Mouse (Mus musculus): ENCODE measurements around the gene Rps27.
A peak's percentile ranks its signal among the peaks of the same experiment; 100 is the strongest.
"Not testable (repeated sequence)": the region's sequence is repeated elsewhere in the genome, so short reads cannot be mapped to it uniquely, and the experiment has no call there.

The Rps27 gene

GRCm38 (mm10) chr3:90213377-90213866 lies at the start of gene Rps27, which contains the start of gene Rab13:
TSS of gene Rps27 (minus strand) at chr3:90213651.
TSS of gene Rab13 (plus strand) at chr3:90213695.
- peak; percentile 87 for DNase-seq

DNA sequence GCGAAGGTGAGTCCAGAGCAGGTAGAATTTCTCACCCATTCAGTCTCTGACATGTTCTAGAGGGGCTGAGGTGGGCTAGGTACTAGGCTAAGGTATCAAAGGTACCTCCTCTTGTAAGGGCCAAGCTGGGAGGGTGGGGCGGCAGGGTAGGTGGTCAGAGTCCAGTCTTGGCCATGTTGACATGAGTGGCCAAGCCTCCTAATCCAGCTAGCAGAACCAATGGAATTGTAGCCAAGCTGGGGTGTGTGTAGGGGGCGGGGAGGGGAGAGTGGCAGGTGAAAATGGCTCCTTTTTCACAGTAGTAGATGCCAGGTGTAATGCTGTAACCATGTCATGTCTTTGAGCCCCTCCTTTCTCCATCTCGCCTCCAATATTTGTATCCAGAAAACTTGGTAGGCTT lies 45.1 kb upstream of the Rps27 start:
- DNase-seq = no peak

GRCm38 (mm10) chr3:90256731-90257530 lies 43.5 kb upstream of the Rps27 start:
- DNase-seq = no peak

- no peak for DNase-seq
Observed at GRCm38 (mm10) chr3:90255784-90256353, 42.4 kb upstream of the Rps27 start.

DNA sequence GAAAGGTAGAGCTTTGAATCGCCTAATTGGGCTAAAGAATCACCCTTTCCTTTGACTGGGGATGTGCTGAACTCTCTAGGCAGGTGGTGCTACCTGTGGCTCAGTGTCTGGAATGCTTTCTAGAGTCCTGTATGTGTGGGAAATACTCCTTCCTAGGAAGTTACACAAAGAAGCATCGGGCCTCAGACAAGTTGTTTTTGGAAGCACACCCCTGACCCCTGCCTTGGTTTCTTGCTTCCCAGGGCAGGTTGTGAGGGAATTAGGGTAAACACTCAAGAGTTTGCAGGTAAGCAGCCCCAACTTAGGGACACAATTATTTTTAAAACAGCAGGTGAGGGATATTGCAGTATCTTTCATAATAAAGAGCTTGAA lies 41.7 kb upstream of the Rps27 start:
- DNase-seq = no peak

DNA sequence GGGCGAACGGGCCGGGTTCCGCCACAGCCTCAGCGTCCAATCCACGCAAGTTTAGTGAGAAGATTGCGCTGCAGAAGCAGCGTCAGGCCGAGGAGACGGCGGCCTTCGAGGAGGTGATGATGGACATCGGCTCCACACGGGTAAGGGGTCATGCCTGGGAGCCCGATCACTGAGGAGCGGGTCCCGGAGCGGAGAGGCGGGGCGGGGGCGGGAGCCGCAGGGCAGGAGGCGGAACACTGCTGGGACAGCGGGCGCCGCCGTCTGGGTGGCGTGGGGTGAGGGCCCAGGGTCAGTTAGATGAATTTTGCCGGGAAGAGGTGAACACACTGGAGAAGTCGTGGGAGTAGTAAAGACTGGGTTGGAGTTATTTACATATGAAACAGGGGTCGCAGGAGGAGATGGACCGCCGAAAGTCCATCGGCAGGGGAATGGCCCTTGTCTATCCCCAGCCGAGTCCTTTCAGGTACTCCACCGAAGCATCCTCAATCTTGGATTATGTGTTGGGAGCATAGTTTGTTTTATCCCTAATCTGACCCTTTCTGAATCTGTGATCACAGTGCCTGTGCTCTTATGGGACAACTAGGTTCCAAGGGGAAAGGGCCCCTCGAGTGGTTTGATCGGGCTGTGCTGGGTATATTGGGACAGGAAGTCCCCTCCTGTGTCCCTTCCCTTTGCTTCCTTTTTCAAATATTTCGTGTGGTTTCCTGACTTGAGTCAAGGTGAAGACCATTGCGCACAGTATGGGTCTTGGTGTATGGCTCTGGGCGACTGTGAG lies 41.2 kb upstream of the Rps27 start:
- no peak for DNase-seq

GRCm38 (mm10) chr3:90253653-90254418 lies 40.4 kb upstream of the Rps27 start, which contains the start of gene Crtc2:
TSS of gene Crtc2 (plus strand) at chr3:90254163.
- DNase-seq = peak; percentile 95

DNA sequence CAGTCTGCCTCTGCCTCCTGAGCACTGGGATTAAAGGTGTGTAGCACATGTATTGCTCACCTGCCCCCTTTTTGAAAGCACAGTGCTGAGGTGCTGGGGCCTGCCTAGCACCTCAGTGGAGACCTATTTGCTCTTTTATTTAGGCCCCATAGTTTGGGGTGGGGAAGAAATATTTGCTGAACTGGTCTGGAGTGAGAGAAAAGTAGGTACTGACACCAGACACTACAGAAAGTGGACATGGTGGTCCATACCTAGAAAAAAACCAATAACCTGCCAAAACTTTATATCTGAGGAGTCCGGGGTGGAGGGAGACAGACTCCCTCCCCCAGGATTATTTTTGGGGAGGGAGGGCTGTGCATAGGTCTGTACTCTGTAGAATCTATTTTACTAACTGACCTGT lies 39.7 kb upstream of the Rps27 start:
- DNase-seq = not testable (repeated sequence)

- DNase-seq = not testable (repeated sequence)
Observed at GRCm38 (mm10) chr3:90252659-90253058, 39.2 kb upstream of the Rps27 start.

- not testable (repeated sequence) for DNase-seq
Observed at GRCm38 (mm10) chr3:90251731-90252226, 38.3 kb upstream of the Rps27 start.

DNA sequence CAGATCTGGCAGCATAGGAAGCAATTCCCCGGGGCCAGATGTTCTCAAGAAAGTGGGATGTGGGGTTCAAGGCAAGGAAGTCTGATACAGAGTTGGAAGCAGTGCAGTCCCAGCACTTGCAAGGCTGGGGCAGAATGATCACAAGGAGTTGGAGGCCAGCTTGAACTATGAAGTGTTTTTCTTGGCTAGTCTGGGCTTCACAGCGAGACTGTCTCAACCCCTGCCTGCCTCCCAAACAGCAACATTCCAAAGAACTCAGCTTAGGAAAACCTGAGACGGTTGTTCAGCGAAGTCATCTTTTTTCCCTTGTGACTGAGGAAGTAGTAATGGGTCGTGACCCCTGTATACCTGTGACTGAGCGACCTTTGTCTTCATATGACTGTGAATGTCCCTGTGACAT lies 37.3 kb upstream of the Rps27 start:
- DNase-seq = no peak

DNA sequence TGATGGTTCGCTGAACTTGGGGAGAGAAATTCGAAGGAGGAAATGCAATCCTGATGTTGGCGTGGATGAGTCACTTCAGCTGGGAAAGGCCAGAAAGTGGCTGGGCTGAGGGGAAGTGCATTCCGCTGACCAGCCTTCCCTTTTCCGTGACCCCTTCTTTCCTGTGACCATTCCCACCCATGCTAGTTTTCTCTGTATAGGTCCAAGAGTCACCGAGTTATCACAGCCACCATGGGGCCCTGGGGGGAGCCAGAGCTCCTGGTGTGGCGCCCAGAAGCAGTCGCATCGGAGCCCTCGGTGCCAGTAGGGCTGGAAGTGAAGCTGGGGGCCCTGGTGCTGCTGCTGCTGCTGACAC lies 35.3 kb upstream of the Rps27 start:
- peak; percentile 36 for DNase-seq

GRCm38 (mm10) chr3:90247960-90248745 lies 34.7 kb upstream of the Rps27 start, which contains the start of gene Slc39a1:
TSS of gene Slc39a1 (plus strand) at chr3:90248172.
- DNase-seq = peak; percentile 94

GRCm38 (mm10) chr3:90247630-90247959 lies 34.1 kb upstream of the Rps27 start:
- DNase-seq = no peak

DNA sequence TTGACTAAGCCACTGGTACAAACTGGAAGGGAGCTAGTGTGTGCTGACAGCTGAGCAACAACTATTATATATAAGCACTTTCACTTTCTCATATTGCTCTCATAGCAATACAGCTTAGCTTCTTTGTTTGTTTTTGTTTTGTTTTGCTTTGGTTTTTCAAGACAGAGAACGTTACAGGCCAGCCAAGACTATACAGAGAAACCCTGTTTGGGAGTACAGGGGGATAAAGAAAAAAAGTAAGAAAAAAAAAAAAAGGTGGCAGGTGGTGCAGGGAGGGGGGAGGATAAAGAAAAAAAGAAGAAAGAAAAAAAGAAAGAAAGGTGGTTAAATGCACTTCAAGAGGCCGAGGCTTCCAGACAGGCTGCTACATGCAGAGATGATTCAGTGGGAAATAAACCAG lies 32.0 kb upstream of the Rps27 start:
- DNase-seq = no peak

DNA sequence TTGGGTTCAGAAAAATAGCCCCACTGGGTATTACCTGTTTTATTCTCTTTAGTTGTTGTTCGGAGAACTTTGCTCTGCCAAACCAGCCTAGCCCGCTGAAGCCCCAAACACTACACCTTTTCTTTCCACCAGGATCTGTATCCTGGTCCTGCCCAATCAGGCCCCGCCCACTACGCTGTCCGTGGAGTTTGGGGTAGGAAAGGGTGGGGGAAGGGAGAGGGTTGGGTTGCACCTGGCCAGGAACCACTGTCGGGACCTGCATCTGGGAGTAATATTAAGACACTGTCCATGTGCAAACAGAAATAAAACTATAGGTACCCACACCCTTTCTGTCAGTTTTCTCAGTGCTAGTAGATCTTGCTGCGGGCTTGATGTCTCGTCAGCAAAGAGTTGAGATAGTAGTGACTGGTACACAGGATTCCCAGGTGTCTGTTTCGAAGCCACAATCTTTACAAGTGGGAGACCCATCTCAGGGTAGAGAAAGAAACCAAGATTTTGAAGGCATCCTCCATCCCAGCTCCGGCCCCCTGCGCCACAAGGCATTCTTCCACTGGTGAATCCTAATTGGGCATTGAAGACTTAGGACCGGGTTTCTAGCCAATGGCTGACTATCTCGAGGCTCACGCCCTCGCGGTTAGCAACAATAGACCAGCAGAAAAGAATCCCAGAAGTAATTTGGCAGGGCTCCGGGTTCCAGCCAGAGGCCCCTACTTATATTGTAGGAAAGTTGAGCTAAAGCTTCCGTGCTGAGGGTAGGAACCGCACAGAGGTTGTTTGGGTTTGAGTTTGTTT lies 29.7 kb upstream of the Rps27 start, which contains the start of gene Creb3l4:
Gene Creb3l4 (minus strand): TSS at position 529 of the 792 bp plus-strand sequence.
- DNase-seq = peak; percentile 51

GRCm38 (mm10) chr3:90241669-90242358 lies 28.4 kb upstream of the Rps27 start:
- DNase-seq = no peak

GRCm38 (mm10) chr3:90241251-90241650 lies 27.8 kb upstream of the Rps27 start:
- no peak for DNase-seq

GRCm38 (mm10) chr3:90231507-90232333 lies 18.3 kb upstream of the Rps27 start, which contains the start of gene Jtb:
TSS of gene Jtb (plus strand) at chr3:90231597.
- DNase-seq = peak; percentile 93

Measured in lung, postnatal 14 days (tissue).